Mouse (Mus musculus): ENCODE results near the gene Chchd6.

Chchd6 gene

DNA sequence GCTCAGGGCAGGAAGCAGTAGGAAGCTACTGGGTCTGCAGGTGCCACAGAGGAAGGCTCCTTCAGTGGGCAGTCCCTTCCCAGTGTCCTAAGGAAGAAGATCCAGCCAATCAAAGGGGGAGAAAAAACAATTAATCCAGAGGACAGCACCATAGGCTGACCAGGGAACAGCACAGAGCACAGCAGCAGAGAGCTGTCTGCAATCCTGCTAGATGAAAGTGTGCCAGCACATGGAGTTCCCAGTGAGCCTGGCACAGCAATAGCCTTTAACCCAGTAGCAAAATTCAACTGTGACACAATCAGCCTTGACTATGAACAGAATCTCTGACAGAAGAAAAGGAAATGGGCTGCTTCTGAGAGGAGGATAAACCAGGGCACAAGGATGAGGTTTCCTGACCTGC lies 9.8 kb downstream of the Chchd6 start:
- DNase-seq (ENCODE audit: low read depth, low spot score): no peak

DNA sequence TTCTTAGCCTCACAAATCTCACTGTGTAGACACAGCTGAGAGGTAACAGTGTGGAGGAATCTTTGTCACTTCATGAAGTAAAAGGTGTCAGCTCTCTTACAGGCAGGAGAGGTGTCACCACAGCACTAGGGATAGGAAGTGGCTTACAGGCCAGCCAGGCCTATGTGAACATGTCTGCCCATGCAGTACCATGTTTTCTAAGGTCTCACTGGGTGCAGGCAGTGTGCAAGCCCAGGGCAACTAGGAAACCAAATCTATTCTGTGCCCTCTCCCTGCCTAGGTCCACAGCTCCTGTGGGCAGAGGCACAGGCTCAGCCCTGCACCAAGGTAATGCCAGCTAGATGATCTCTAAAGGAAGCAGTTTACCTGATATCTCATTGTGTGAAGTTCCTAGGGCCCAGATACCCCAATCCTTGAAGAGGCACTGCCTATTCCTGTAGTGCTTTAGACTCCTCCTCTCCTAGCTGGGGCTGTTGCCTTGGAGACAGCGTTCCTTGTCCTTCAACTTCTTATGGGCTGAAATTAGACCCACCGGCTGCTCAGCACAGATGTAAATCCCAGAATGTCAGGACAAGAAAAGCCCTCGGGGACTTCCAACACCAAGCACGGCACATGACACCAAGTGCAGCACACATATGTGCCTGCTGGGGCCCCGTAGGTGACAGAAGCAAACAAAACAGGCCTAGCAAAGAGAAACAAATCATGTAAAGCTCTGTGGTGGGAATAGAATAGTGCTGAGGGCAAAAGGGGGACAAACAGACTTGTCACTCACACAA lies 10.6 kb downstream of the Chchd6 start:
- no peak for DNase-seq (ENCODE audit: low read depth, low spot score)

DNA sequence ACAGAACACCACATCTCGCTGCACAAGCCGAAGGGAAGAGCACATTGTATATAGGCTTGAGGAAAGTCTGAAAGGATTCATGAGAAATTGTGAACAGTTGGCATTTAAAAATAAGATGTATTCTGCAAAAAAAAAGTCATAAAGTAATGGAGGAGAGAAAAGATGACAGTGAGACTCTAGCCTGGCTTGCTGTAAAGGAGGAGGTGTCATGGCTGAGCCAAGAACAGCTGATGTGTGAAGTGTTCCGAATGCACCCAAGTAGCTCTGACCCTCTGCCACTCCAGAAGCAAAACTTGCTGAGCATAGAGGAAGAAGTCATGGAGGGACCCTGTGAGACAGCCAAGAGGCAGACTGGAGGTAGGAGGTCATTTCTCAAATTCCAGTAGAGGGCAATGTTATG lies 12.3 kb downstream of the Chchd6 start:
- no peak for DNase-seq (ENCODE audit: low read depth, low spot score)

DNA sequence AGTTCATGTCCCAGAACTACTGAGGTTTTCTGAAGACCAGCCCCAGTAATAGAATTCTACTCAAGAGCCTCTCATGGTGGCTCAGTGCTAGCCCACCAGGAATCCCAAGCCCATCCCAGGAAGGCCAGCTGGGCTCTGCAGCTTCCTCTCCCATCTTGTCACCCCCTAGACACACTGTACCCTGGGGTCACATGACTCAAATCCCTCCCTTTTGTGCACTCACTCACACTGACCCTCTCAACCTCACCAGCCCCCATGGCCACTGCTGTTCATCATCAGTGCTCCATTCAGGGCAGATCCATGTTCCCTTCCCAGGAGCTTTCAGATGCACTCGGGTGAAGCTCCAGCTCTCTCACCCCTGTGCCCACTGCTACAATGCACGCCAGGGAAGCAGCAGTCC lies 20.8 kb downstream of the Chchd6 start:
- DNase-seq (ENCODE audit: low read depth, low spot score): no peak

DNA sequence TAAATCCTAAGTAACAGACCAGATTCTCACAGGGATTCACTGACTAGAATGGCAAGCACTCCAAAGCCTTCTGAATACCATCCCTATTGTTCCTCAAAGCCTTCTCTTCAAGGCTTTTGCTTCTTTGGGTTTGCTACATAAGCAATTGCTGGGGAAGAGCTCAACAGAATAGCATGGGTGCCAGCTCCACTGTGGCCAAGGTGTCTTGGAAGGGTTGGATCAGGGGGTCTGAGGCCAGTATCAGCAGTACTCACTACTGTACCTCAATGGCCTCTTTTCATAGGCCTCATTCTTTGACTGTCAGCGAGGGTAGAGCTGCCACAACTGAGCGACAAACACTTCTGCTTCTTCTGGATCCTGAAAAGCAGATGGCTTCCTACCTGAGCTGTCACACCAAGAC lies 21.7 kb downstream of the Chchd6 start:
- no peak for DNase-seq (ENCODE audit: low read depth, low spot score)

DNA sequence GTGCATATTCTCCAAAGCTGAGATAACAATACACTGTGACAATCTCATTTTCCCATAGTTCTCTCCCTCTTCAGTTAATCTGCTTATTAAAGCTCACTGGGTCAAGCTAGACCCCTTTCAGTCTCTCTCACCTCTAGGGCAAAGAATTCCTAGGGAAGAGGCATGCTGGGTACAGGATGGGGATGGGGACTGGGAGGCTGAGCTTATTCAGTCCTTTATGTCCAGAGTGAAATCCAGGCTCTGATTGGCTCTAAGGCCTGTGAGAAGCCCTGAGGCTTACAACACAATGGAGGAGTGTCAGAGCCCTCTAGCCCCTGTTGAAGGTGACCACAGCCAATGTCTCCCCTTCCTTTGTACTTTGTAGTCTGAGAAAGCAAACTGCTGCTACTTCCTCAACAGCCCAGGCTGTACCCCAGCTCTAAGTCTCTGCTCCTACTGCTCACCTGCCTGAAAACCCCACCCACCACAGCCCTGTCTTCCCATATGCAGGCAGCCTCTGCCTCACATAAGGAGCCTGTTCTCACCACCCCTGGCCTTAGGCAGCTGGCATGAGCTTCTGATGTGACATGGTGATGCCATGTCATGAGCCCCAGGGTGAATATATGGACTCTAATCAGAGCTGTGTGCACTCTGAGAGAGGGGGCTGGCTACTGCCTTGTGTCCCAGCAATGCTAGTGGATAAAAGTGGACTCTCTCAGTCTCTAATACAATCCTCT lies 22.4 kb downstream of the Chchd6 start:
- no peak for DNase-seq (ENCODE audit: low read depth, low spot score)

GRCm38 (mm10) chr6:89569370-89569769 lies 26.1 kb downstream of the Chchd6 start:
- no peak for DNase-seq (ENCODE audit: low read depth, low spot score)

DNA sequence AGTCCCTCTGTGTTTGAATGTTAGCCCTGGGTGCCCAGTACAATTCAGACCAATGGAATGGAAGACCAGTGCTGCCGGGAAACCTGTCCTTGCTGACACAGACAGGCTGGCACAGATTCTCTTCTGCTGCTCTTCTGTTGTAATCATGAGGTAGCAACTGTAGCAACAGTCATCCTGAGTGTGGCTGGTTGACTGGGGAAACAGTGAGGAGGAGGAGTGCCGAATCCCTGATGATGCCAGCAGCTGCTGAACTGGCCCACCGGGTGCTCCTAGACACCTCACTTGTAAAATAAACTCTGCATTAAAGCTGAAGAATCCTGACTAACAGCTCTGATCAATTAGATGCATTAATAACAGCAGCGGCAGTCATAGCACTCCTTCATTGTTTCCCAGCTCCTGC lies 28.7 kb downstream of the Chchd6 start:
- no peak for DNase-seq (ENCODE audit: low read depth, low spot score)

GRCm38 (mm10) chr6:89563381-89563780 lies 32.1 kb downstream of the Chchd6 start:
- DNase-seq (ENCODE audit: low read depth, low spot score): no peak

GRCm38 (mm10) chr6:89560826-89561225 lies 34.6 kb downstream of the Chchd6 start:
- no peak for DNase-seq (ENCODE audit: low read depth, low spot score)

DNA sequence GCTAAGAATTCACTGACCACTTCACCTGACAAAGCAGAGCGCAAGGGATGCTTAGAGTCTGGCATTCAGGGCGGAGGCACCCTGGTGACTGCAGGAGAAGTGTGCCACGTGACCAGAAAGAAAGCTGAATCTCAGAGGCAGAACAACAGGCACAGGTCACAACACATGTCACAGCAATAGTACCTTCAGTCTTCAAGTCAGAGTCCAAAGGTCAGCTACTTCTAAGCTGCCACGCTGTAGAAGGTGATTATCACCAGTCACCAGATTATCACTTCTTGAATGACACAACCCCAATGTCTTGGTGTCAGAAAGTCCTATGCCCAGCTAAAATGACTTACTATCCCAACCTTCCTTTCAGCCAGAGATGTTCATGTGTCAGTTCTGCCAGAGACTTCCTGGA lies 37.8 kb downstream of the Chchd6 start:
- no peak for DNase-seq (ENCODE audit: low read depth, low spot score)

- no peak for DNase-seq (ENCODE audit: low read depth, low spot score)
Observed at GRCm38 (mm10) chr6:89556566-89556965, 38.9 kb downstream of the Chchd6 start.

- no peak for DNase-seq (ENCODE audit: low read depth, low spot score)
Observed at GRCm38 (mm10) chr6:89555971-89556370, 39.5 kb downstream of the Chchd6 start.

GRCm38 (mm10) chr6:89554029-89554428 lies 41.4 kb downstream of the Chchd6 start:
- no peak for DNase-seq (ENCODE audit: low read depth, low spot score)

DNA sequence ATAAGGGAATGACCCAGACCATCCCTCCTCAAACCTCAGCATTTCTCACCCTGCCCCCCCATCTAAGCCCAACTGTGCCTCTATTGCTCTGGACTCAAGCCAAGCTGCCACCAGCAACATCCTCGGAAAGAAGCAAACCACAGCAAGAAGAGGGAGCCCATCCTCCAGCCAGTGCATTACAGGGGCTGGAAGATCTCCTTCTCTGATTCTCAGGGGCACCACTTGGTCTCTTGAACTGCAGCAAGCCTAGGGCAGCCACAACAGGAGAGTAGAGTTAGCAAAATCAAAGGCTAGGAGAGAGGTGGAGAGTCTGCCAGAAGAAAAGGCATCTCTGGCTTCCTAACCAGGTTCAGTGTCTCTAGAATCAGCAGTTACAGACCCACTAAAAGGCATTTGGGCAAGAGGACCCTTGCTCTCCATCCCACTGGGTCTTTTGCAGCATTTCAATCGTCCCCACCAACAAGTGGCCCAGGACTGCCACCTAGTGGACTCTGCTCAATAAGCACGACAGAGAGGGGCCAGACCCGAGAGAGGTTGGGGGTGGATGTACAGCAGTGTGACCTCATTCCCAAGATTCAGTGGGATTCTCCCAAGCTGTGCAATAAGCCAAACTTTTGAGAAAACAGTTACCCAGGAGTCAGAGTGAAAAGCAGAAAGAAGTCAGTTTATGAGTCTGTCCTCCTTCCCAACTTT lies 42.3 kb downstream of the Chchd6 start:
- DNase-seq (ENCODE audit: low read depth, low spot score): peak; percentile 66

DNA sequence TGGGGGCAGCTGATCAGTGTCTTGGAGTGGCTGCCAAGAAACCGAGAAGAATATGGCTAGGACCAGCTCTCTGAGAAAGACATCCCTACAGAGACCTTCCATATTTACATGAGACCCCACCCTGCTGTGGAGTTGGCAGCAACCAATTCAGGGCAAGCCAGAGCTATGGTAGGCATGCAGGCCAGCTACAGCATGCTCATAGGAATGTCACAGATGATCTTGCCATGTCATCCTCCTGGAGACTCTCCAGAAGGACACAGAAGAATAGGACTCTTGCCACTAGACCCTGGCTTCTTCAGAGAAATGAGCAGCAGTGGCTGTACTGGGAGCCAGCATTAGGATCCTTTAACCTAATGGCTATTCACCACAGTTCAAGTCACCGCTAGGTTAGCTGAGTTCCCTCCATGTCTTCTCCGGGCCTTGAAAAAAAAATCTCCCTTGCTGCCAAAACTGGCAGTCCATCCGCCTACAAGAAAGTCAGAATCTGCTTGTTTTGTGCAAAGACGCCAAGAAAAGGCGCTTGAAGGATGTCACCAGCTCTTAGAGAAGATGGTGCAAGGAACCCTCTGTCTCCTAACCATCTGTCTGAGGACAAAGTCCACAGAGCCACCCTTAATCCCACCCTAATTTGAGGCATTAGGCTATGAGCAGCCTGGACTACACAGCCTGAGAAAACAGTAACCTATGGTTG lies 43.0 kb downstream of the Chchd6 start:
- DNase-seq (ENCODE audit: low read depth, low spot score): no peak

GRCm38 (mm10) chr6:89549157-89549556 lies 46.3 kb downstream of the Chchd6 start:
- no peak for DNase-seq (ENCODE audit: low read depth, low spot score)

DNA sequence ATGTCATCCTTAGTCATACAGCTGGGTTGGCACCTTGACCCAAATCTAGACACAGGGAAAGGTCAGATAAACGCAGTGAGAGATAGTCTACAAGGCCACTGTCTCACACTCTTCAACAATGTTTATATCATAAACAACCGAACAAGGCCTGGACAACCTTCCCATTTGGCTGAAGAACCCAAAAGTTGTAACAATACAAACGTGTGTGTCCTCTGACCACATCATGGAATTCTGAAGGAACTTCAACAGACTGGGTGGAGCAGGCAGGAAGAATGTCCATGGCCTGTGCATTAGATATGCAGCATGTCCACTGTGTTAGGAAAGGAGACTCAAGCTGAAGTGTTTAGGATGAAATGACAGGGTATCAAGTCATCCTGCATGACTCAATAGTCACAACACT lies 47.5 kb downstream of the Chchd6 start:
- DNase-seq (ENCODE audit: low read depth, low spot score): no peak

GRCm38 (mm10) chr6:89538102-89538751 lies 57.2 kb downstream of the Chchd6 start:
- DNase-seq (ENCODE audit: low read depth, low spot score): no peak

GRCm38 (mm10) chr6:89535626-89536225 lies 59.7 kb downstream of the Chchd6 start:
- DNase-seq (ENCODE audit: low read depth, low spot score): no peak

DNA sequence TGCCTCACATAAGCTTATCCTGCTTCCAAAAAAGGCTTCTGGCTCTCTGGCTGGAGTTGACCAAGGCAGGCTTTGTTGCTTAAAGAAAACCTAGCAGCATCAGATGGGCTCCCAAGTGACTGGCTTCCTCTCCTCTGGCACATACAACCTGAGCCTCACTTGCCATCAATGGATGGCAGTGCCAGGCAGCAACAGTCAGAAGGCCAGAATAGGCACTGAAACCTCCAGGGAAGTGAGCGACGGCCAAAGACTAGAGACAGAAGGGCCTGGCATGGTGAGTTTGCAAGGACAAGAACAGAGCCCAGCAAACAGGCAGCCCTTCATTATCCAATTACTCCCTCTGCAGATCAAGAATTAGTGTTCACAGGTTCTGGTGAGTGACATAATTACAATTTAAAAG lies 70.7 kb downstream of the Chchd6 start:
- DNase-seq (ENCODE audit: low read depth, low spot score): no peak
